Mouse (Mus musculus) gastrocnemius, postnatal 10 days (tissue): ENCODE measurements at regions not wholly inside any gene's neighbourhood (a gene's known extent, or its start where the extent isn't known, plus 50 kb on each side); places are given as distances from the start of the nearest gene placed in this dataset.
"Not testable (repeated sequence)": the region's sequence is repeated elsewhere in the genome, so short reads cannot be mapped to it uniquely, and the experiment has no call there.

Source experiments
- DNase-seq: peaks from one replicate; pipeline ENCODE4 v3.0.0; 2021; ENCODE audit warnings: mixed read lengths

DNA sequence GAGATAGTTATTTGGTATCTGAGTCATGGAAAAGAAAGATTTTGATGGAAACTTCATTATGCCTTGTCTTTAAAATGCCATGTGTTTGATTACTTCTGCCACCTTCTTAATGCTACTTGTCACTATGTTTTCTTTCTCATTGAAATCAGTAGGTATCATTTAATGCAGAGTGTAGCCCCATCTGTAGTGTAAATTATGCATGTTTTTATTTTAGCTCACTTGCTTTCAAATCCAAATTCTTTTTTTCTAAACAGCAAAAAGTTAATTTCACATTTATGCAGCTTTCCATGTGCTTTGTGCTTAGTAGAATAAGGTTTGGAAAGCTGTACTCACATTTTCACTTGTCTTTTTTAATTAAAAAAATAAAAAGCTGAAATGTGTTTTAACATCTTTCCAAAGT lies 748.0 kb upstream of the Epha7 start:
- DNase-seq, result no peak

DNA sequence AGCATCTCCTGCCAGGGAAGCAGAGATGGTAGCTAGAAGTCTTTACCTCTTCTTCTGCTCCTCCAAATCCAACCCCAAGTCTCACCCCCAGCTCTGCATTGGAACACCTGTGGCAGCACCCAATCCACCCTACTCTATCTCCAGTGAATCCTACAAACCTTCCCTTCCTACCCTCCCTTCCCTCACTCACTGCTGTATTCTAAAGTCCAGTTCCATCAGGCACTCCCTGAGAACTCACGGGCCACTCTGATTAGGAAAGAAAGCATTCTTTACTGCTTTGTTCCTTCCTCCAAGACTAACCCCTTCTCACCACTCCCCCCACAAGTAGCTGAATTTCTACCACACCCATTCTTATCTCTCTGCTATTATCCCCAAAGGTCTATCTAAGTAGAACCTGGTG lies 747.1 kb upstream of the Epha7 start:
- DNase-seq, result no peak

DNA sequence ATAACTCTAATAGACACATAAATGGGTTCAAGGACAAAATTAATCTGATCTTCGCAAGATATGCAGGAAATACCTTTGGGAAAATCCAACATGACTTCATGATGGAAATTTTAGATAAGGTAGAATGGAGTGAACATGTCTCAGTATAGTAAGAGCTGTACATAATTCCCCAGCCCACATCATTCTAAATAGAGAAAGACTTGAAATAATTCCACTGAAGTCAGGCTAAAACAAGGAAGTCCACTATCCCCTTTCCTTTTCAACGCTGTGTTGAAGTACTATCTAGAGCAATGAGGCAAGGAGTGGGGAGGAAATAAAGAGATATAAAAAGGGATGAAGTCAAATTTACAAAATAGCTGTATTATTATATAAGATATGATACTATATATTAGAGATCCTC lies 733.9 kb upstream of the Epha7 start:
- no peak for DNase-seq

DNA sequence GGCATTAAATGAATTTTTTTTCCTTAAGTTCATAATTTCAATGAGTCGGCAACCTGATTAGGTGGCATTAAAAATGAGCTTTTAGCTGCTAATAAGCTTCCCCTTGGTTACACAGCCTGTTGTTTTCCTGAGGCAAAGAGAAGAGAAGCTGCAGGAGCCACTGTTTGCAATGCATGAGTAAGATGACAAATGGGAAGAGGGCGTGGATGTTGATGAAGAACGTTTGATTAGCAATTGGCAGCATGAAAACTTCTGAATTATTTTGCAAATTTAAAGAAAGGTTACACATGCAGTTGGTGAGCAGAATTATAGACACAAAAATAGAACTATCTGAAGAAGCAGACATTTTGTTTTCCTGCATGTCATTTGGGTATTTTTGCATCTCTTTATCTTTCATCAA lies 720.1 kb upstream of the Epha7 start:
- no peak for DNase-seq

DNA sequence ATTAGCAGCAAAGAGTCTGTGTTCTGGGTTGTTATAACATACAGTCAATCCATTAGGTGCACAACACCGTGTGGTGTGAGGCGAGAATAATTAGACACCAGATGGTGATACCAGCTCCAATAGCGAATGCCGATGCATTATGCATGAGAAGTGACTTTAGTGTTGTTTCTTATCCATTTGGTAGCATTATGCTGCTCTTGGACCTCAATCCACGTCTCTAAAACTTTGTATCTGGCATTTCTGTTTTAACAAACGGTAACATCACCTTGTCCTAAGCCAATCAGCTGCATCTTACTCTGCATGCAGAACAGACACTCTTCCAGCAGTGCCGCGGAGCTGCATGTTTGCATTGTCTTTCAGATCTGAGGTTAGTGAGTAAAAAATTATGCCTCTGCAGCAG lies 669.8 kb upstream of the Epha7 start:
- DNase-seq, result no peak

DNA sequence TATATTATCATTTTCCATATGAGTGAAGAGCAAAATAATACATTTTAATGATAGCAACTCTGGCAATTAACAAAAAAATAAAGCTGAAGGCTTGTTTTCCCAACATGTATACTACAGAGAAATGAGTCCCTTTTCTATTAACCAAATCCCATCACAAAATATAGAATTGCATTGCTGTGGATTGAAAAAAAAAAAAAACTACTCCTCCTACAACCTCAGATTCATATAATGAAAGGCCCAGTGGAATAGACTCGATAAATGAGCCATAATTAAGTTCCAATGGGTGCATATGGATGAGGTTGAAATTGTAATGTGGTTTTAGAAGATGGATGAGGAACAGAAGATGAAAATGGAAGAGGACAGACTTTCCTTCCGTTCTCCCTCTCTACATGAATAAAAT lies 657.8 kb upstream of the Epha7 start:
- no peak for DNase-seq

DNA sequence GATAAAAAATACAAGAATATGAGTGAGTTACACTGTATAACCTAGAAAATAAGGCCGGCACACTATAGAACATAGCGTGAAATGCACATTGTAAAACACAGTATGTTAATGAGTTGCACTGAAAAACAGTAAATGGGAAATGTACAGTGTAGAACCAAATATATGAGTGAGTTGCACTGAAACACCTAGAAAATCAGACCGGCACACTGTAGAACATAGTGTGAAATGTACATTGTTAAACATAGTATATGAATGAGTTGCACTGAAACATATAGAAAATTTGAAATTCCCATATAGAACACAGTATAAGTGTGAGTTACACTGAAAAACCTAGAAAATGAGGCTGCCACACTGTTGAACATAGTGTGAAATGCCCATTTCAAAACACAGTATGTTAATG lies 636.2 kb upstream of the Epha7 start:
- peak; percentile 37 for DNase-seq

DNA sequence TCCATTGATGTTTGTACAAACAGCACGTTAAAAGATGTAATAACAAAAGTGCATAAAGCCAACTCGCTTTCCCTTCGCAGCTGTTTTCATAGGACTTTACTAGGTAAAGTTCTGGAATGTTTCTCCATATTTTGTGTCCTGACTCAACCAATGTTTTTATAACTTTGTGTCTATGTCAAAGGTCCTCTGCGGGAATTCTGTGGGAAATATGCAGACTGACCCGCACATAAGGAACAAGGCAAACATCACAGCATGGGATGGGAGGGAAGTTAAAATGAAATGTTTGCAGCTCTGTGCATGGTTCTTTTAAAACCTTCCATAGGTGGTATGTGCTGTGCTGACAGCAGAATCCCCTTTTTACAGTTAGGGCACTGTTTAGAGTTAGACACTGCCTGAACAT lies 622.1 kb upstream of the Epha7 start:
- no peak for DNase-seq

DNA sequence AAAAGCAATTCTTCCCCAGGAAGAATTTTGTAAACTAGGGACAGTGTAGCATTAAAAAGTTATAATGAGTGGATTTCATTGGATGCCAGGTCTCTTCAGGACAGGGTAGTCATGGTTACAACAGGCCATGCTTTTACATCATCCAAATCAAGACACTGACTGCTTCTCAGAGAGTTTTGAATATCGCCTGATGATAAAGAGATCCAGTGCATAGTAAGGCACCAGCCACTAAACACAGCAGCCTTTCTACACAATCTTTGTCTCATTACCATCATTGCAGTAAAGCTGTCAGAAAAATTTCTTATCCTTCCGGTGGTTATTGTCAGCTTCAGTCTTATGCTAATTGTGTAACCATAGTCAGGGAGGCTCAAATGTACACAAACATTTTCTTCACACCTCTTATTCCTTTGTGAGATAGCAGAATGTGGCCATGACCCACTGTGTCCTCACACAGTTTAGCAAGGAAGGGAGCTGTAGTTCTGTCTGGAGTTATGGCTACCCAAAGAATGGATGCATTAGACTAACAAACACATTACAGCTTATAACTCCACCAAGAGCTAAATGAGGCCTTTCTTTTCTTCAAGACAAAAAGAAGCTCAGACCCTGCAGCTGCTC lies 585.2 kb upstream of the Epha7 start:
- no peak for DNase-seq

DNA sequence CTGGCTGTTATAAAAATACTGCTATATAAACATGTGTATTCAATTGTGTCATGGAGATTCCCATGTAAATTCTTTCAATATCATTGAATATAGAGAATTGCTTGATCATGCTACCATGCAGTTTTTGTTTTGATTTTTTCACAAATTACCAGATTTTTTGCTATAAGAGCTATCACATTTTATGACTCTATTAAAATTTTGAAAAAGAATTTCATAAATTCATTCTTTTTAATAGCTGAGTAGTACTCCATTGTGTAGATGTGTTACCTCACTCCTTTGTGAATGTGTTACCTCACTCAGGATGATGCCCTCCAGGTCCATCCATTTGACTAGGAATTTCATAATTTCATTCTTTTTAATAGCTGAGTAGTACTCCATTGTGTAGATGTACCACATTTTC lies 577.4 kb upstream of the Epha7 start:
- DNase-seq, result not testable (repeated sequence)

DNA sequence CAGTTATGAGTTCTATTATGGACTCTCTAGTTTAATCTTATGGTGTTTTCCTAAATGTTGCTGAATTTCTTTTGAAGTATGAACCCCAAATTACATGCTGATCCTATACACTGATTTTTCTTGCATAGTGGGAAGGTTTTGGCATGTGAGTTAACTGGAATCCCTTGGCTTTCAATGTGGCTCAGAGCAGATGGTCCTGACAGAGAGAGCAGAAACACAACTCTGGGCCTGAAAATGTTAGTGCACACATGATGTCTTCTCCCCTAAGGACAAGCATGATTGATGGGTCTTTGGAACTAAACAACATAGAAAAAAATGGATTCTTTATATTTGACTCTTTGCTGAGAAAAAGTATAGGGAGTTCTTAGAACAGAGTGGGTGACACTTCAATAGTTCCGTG lies 570.7 kb upstream of the Epha7 start:
- no peak for DNase-seq
